Mouse (Mus musculus): ENCODE measurements at regions not wholly inside any gene's neighbourhood (a gene's known extent, or its start where the extent isn't known, plus 50 kb on each side); places are given as distances from the start of the nearest gene placed in this dataset.

- in situ Hi-C loops (cut with MboI, MseI): no loop called here
Observed at GRCm38 (mm10) chr9:61595170-61595967, 223.2 kb downstream of the Tle3 start.

- in situ Hi-C loops (cut with MboI, MseI): loop anchor here in 1 of 2 experiments (5.0 kb wide), 1 partner anchor 98 kb away; no protein-coding TSS in a partner anchor
Observed at GRCm38 (mm10) chr9:61593991-61594390, 221.8 kb downstream of the Tle3 start.

GRCm38 (mm10) chr9:61589727-61590299 is 217.6 kb downstream of the Tle3 start:
- in situ Hi-C loops (cut with MboI, MseI): loop anchor here in 1 of 2 experiments (5.0 kb wide), 2 partner anchors 58 to 102 kb away; no protein-coding TSS in a partner anchor

GRCm38 (mm10) chr9:61583281-61584072 is 211.3 kb downstream of the Tle3 start:
- in situ Hi-C loops (cut with MboI, MseI): no loop called here

GRCm38 (mm10) chr9:61581046-61581445 is 208.9 kb downstream of the Tle3 start:
- in situ Hi-C loops (cut with MboI, MseI): no loop called here

- in situ Hi-C loops (cut with MboI, MseI): no loop called here
Observed at GRCm38 (mm10) chr9:61578255-61578654, 206.1 kb downstream of the Tle3 start.

DNA sequence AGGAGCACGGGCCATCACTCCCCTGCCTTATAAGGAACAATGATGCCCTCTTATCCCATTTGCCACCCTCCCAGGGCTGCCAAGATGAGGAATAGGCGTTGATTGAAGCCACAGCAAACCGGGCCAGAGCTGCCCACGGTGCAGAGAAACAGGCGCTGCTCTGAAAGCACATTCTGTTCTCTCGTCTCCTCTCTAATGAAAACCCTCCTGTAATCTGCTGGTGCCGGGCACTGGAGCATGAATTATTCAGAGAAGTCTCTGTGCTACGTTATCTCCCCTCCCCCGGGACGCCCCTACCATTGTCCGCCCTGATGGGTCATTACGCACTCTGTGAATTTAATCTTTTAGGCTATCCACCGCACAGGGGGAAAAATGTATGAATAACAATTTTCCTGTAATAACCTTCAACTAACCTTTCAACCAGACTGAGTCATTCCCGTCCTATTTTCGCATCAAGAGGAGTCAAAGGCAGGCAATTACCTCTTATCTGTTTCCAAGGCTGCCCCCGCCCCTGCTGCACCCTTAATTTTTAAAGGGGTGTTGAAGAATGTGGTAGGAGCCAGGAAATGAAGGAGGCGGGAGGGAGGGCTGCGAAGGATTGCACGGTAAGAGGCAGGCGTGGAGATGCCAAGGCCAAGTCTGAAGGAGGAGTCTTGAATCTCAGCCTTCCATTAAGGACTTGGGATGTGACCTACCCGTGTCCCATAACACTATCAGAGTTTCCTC is 201.6 kb downstream of the Tle3 start:
- in situ Hi-C loops (cut with MboI, MseI): no loop called here

DNA sequence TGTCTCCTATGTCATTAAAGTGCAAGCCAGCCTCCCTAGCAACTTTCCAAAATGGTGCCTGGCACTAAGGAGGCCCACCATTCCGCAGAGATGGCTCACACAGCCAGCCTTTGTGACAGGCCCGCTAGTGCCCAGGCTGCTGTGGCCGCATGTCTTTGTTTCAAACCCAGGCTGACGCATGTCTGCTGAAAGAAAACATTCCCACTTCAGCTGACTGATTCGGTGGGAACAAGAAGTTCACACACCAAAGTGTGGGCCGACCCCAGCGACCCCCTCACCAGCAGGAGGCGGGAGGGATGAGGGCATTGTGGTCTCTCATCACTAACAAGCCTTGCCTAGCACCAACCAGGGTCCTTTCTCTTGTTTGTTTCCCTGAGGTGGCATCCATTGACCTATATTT is 190.9 kb downstream of the Tle3 start:
- in situ Hi-C loops (cut with MboI, MseI): no loop called here

- in situ Hi-C loops (cut with MboI, MseI): no loop called here
Observed at GRCm38 (mm10) chr9:61561551-61561950, 189.4 kb downstream of the Tle3 start.

- in situ Hi-C loops (cut with MboI, MseI): no loop called here
Observed at GRCm38 (mm10) chr9:61558621-61559020, 186.5 kb downstream of the Tle3 start.

DNA sequence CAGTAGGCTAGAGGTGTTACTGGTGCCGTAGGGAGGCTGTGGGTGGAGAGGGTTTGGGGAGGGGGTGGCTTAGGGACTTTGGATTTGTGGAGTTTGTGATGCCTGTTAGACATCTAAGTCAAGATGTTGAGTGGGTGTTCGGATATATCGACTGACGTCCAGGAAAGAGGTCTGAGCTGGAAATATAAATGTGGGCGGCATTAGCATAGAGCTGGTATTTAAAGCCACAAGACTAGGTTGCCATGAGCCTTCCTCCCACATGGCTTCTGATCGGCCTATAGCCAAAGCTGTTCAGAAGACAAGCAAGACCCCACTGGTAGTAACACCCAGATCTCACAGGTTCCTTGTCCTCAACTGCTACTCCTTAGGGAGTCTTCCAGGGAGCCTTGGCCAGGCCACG is 184.9 kb downstream of the Tle3 start:
- in situ Hi-C loops (cut with MboI, MseI): no loop called here

- in situ Hi-C loops (cut with MboI, MseI): no loop called here
Observed at GRCm38 (mm10) chr9:61555173-61555572, 183.0 kb downstream of the Tle3 start.

- in situ Hi-C loops (cut with MboI, MseI): no loop called here
Observed at GRCm38 (mm10) chr9:61554611-61555010, 182.4 kb downstream of the Tle3 start.

DNA sequence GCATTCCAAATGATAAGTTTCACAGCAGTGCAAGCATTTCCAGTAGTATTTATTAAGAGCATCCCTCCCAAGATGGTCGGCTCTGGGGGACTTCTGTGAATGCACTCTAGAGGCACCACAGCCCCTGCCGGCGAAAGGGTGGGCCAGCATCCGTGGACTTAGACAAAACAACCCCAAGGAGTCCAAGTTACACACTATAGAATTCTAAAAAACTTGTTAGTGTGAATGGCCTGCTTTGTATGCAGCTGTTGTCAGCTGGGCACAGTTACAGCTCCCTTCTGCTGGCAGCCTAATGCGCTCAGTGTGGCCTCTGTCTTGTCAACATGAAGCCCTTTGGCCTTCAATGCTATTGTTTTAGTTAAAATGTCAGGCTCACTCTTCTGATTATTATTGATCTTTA is 181.5 kb downstream of the Tle3 start:
- in situ Hi-C loops (cut with MboI, MseI): no loop called here

DNA sequence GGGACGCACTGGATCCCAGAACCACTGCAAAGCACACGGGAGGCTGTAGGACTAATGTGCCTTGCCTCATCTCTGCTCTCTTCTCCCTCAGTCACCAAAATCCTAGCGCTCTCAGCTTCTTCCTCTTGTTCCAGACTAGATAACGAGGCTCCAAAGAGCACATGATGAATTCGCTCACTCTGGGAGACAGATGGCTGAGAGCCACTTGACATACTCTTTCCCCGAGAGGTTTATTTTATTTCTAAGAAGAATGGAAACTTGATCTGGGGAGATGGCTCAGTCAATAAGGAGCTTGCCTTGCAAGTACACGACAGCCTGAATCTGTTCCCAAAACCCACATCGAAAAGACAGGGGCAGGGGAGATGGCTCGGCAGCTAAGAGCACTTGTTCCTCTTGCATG is 179.2 kb downstream of the Tle3 start:
- in situ Hi-C loops (cut with MboI, MseI): no loop called here

GRCm38 (mm10) chr9:61550326-61550725 is 178.2 kb downstream of the Tle3 start:
- in situ Hi-C loops (cut with MboI, MseI): no loop called here

DNA sequence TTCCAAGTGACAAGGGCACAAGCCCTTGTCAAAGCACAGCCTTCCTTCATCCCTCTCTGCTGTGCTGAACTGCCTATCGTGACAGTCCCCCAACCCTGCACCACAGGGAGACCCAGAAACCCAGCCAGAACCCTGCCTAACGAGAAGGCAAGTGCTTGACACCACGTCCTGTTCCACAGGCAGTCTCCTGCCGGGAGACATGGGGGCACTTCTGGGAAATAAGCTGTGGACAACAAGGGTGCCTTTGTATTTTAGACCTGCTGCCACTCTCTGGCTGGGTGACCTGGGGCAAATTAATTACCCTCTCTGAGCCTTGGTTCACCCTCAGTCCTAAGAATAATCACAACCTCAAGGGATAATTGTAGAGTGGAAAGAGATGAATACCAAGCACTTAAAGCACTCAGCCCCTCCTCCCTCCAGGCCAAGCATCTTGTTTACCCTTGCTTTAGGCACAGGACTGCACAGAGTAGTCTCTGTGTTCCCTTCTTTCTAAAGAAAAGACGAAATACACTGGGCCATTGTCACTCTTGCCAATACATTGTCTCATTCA is 177.6 kb downstream of the Tle3 start:
- in situ Hi-C loops (cut with MboI, MseI): no loop called here

DNA sequence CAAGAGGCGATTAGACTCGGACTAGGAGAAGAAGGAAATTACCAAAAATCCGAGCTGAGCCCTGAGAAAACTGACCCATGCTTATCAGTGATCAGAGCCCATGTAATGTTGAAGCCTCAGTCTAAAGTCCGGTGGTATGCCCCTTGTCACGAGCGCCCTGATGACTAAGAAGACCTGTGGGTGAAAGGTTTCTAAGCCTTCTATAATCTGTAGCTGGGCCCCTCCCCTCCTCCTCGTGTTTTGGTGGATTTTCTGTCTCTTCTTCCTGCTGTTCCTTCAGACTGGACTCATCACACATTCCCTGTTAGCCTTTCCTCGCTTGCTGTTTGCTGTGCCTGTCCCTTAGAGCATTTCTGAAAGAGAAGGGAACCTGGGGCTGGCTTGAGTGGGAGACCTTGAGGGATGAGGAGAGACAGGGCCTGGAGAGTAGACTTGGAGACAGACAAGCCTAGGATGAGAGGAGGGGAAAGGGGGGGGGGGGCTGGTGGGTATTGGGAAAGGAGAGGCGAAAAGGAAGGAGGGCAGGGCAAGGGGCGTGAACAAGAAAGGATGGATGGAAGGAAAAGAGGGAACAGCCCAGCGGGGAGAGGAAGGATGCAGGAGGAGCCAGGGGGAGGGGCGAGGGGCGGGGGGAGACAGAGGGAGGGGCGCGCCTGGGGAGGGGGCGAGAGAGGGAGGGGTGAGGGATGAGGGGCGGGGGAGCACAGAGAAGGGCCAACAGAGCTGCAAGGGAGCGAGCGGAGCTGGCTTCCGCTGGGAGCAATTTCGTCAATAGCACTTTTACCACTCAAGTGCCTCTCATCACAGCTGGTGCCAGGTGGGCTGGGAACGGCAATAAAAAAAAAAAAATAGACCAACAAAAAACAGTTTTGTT is 165.4 kb downstream of the Tle3 start:
- in situ Hi-C loops (cut with MboI, MseI): no loop called here

GRCm38 (mm10) chr9:61533237-61533636 is 161.1 kb downstream of the Tle3 start:
- in situ Hi-C loops (cut with MboI, MseI): loop anchor here in 1 of 2 experiments (5.0 kb wide), 1 partner anchor 54 kb away; no protein-coding TSS in a partner anchor
